Mouse (Mus musculus) erythroblast, embryonic 14.5 days (primary cell): ENCODE data around the gene Elp1. TPM values are rescaled to one million over a fixed set of nuclear protein-coding genes. Genes with fewer than 3 reads are reported as not detected.

ENCODE experiments used
- H3K27me3 ChIP-seq: 2 replicates; pipeline ENCODE4 v1.6.1; 2012; ENCODE audit warnings: inconsistent platforms; ENCODE audit not compliant: control insufficient read depth
- H3K36me3 ChIP-seq: 2 replicates; pipeline ENCODE4 v1.6.1; 2012; ENCODE audit warnings: mild to moderate bottlenecking, inconsistent platforms; ENCODE audit not compliant: control insufficient read depth
- H3K4me1 ChIP-seq: 2 replicates; pipeline ENCODE4 v1.6.1; 2012; ENCODE audit warnings: inconsistent platforms; ENCODE audit not compliant: control insufficient read depth
- H3K4me3 ChIP-seq: replicated peaks from 2 replicates; pipeline ENCODE3; 2012; ENCODE audit warnings: moderate library complexity, mild to moderate bottlenecking, inconsistent platforms
- H3K9me3 ChIP-seq: 2 replicates; pipeline ENCODE4 v1.6.1; 2012; ENCODE audit warnings: low read length, inconsistent platforms, mixed read lengths; ENCODE audit not compliant: control insufficient read depth
- GATA1 ChIP-seq: IDR thresholded peaks from 2 replicates; pipeline ENCODE4 v1.6.1; 2012; ENCODE audit warnings: low read length, inconsistent platforms, mixed read lengths
- TAL1 ChIP-seq: IDR thresholded peaks from 3 replicates; pipeline ENCODE4 v1.6.1; 2012; ENCODE audit warnings: low read length, inconsistent platforms, mixed read lengths
- polyA plus RNA-seq: library from polyadenylated mRNA; stranded (reverse); fragments of >175 nt; gene quantifications from 2 replicates; pipeline ENCODE4 v1.2.3, GENCODE M21; 2012

Elp1 gene
- polyA plus RNA-seq, 1 experiment: 0.29 TPM

GRCm38 (mm10) chr4:56721469-56721868, 80.7 kb downstream of the Elp1 start:
- TF ChIP-seq TAL1 (no peak), GATA1 (no peak)
- H3K9me3 ChIP-seq: no peaks in the 10 kb centered on the region
- H3K4me1 ChIP-seq: no peaks in the 10 kb centered on the region
- no peaks in the 10 kb centered on the region for H3K27me3 ChIP-seq
- H3K36me3 ChIP-seq: no peaks in the 10 kb centered on the region
- H3K4me3 ChIP-seq: no peak overlapping the region

GRCm38 (mm10) chr4:56720403-56720802, 81.7 kb downstream of the Elp1 start:
- no peaks in the 10 kb centered on the region for H3K36me3 ChIP-seq
- TF ChIP-seq TAL1 (no peak), GATA1 (no peak)

GRCm38 (mm10) chr4:56719456-56719855, 82.7 kb downstream of the Elp1 start:
- Histone ChIP-seq H3K36me3 (no peaks in the 10 kb centered on the region), H3K4me3 (no peak overlapping the region), H3K4me1 (no peaks in the 10 kb centered on the region), H3K27me3 (no peaks in the 10 kb centered on the region), H3K9me3 (no peaks in the 10 kb centered on the region)
- TF ChIP-seq GATA1 (no peak), TAL1 (no peak)

More at GRCm38 (mm10) chr4:56720403-56720802, 81.7 kb downstream of the Elp1 start:
- Histone ChIP-seq H3K27me3 (no peaks in the 10 kb centered on the region), H3K4me1 (no peaks in the 10 kb centered on the region), H3K9me3 (no peaks in the 10 kb centered on the region), H3K4me3 (no peak overlapping the region)

- Histone ChIP-seq H3K4me1 (no peaks in the 10 kb centered on the region), H3K9me3 (no peaks in the 10 kb centered on the region), H3K36me3 (no peaks in the 10 kb centered on the region), H3K27me3 (no peaks in the 10 kb centered on the region), H3K4me3 (no peak overlapping the region)
- TF ChIP-seq TAL1: no peak
- no peak for TF ChIP-seq GATA1
These were observed 83.3 kb downstream of the Elp1 start for GRCm38 (mm10) chr4:56718573-56719442.

GRCm38 (mm10) chr4:56717932-56718331, 84.2 kb downstream of the Elp1 start:
- Histone ChIP-seq H3K27me3 (no peaks in the 10 kb centered on the region), H3K4me3 (no peak overlapping the region), H3K36me3 (no peaks in the 10 kb centered on the region), H3K9me3 (no peaks in the 10 kb centered on the region), H3K4me1 (no peaks in the 10 kb centered on the region)
- TF ChIP-seq TAL1 (no peak), GATA1 (no peak)

- H3K9me3 ChIP-seq: no peaks in the 10 kb centered on the region
- H3K4me3 ChIP-seq: no peak overlapping the region
- H3K36me3 ChIP-seq: no peaks in the 10 kb centered on the region
- no peaks in the 10 kb centered on the region for H3K4me1 ChIP-seq
- TF ChIP-seq GATA1 (no peak), TAL1 (no peak)
- no peaks in the 10 kb centered on the region for H3K27me3 ChIP-seq
These were observed 85.3 kb downstream of the Elp1 start for GRCm38 (mm10) chr4:56716801-56717200.

- H3K9me3 ChIP-seq: no peaks in the 10 kb centered on the region
- no peaks in the 10 kb centered on the region for H3K27me3 ChIP-seq
- H3K4me3 ChIP-seq: no peak overlapping the region
- TF ChIP-seq TAL1 (no peak), GATA1 (no peak)
- no peaks in the 10 kb centered on the region for H3K36me3 ChIP-seq
- no peaks in the 10 kb centered on the region for H3K4me1 ChIP-seq
These were observed 89.0 kb downstream of the Elp1 start for GRCm38 (mm10) chr4:56713155-56713554.

GRCm38 (mm10) chr4:56702234-56702633, 99.9 kb downstream of the Elp1 start:
- no peaks in the 10 kb centered on the region for H3K36me3 ChIP-seq
- no peak overlapping the region for H3K4me3 ChIP-seq
- TF ChIP-seq TAL1 (no peak), GATA1 (no peak)
- no peaks in the 10 kb centered on the region for H3K27me3 ChIP-seq
- no peaks in the 10 kb centered on the region for H3K4me1 ChIP-seq
- no peaks in the 10 kb centered on the region for H3K9me3 ChIP-seq

Other genes starting within 250 kb of the Elp1 start
- gene Gm26657, start 62.3 kb downstream of the Elp1 start, polyA plus RNA-seq: not detected in 2 replicates
- gene Actl7b, start 60.9 kb downstream of the Elp1 start, polyA plus RNA-seq: not detected in 2 replicates
- gene Actl7a, start 58.9 kb downstream of the Elp1 start, polyA plus RNA-seq: not detected in 2 replicates
- gene Fam206a, start within 50 bp of the Elp1 start, polyA plus RNA-seq: 0.16 and 0.43 TPM in 2 replicates
- gene Ctnnal1, start 62.9 kb upstream of the Elp1 start, polyA plus RNA-seq: 0.17 and 0.18 TPM in 2 replicates
- 0.01 and 0.03 TPM in 2 replicates for gene Tmem245, start 145.1 kb upstream of the Elp1 start, polyA plus RNA-seq
- 0.01 TPM in 1 of 2 replicates, not detected in the other for gene Frrs1l, start 188.1 kb upstream of the Elp1 start, polyA plus RNA-seq